In genomic region chr14:46539466-46540187, GRCm38 (mm10) we compare ENCODE assay signal across 11 mouse cellular contexts.
DNase-seq lines count a peak whose midpoint lies in the region; ATAC-seq and TF ChIP-seq lines count a peak whose summit lies in the region.
"Had no signal": no experiment of that assay in that cellular context is flagged by ENCODE, and none has a peak within 500 bp of the region (broad histone marks: within the 10 kb centered on the region; RNA-seq: fewer than 3 reads in every experiment).

No protein-coding gene starts in this region.

- no peak overlapping the region for H3K9ac ChIP-seq in heart, embryonic 12.5 days
- no peak overlapping the region for H3K9ac ChIP-seq in intestine, embryonic 15.5 days
- H3K9ac ChIP-seq: heart, embryonic 15.5 days had no signal

- H3K27ac ChIP-seq in heart, embryonic 12.5 days (ENCODE audit: poor library complexity, severe bottlenecking) = no peak overlapping the region
- no peak overlapping the region for H3K27ac ChIP-seq in intestine, embryonic 15.5 days
- H3K27ac ChIP-seq in small intestine, adult 2 months (ENCODE audit: insufficient read depth, low read depth, low read length) = no peak overlapping the region
- H3K27ac ChIP-seq: embryonic facial prominence, embryonic 10.5 days; heart, embryonic 15.5 days had no signal

- no peaks in the 10 kb centered on the region for H3K27me3 ChIP-seq in heart, embryonic 12.5 days (replicated peaks)
- no peaks in the 10 kb centered on the region for H3K27me3 ChIP-seq in intestine, embryonic 15.5 days (replicated peaks)
- no peaks in the 10 kb centered on the region for H3K27me3 ChIP-seq in small intestine, adult 2 months (ENCODE audit: control insufficient read depth, insufficient read depth, low read length)
- H3K27me3 ChIP-seq: heart, embryonic 15.5 days had no signal

- peaks cover 3% of the 10 kb centered on the region; the same call in 1 of the 2 replicates for H3K9me3 ChIP-seq in heart, embryonic 12.5 days (replicated peaks)
- H3K9me3 ChIP-seq in intestine, embryonic 15.5 days = no peaks in the 10 kb centered on the region
- H3K9me3 ChIP-seq: heart, embryonic 15.5 days had no signal

- no peaks in the 10 kb centered on the region for H3K4me1 ChIP-seq in heart, embryonic 12.5 days (replicated peaks)
- H3K4me1 ChIP-seq in intestine, embryonic 15.5 days (replicated peaks) = no peaks in the 10 kb centered on the region
- no peaks in the 10 kb centered on the region for H3K4me1 ChIP-seq in small intestine, adult 2 months (ENCODE audit: control insufficient read depth, insufficient read depth, insufficient read length, low read length)
- H3K4me1 ChIP-seq: embryonic facial prominence, embryonic 10.5 days; heart, embryonic 15.5 days had no signal

- peak; percentile 43; the same call in 1 of the 2 replicates for TF ChIP-seq CTCF in small intestine, adult 2 months (IDR thresholded peaks at IDR 0.05; ENCODE audit: extremely low read depth, insufficient read length, insufficient replicate concordance, low read depth, low read length)

- H3K36me3 ChIP-seq in heart, embryonic 12.5 days = no peaks in the 10 kb centered on the region
- no peaks in the 10 kb centered on the region for H3K36me3 ChIP-seq in intestine, embryonic 15.5 days
- H3K36me3 ChIP-seq in small intestine, adult 2 months (ENCODE audit: control insufficient read depth, insufficient read depth, low read length) = no peaks in the 10 kb centered on the region
- H3K36me3 ChIP-seq: embryonic facial prominence, embryonic 10.5 days; heart, embryonic 15.5 days had no signal

- H3K4me3 ChIP-seq in heart, embryonic 12.5 days = no peak overlapping the region
- H3K4me3 ChIP-seq in intestine, embryonic 15.5 days (replicated peaks) = no peak overlapping the region
- no peak overlapping the region for H3K4me3 ChIP-seq in small intestine, adult 2 months (ENCODE audit: low read depth, low read length)
- H3K4me3 ChIP-seq: embryonic facial prominence, embryonic 10.5 days; heart, embryonic 15.5 days had no signal

- DNase-seq in heart, adult 18-20 months = no peak
- DNase-seq in MEL-GATA-1-ER (ENCODE audit: extremely low read depth, low read depth) (peak; percentile 46), adipocyte (ENCODE audit: low spot score) (no peak)
- DNase-seq in left cerebral cortex, adult 8-10 months (ENCODE audit: low spot score in 2 of 2) = no peak

- 60% methylated on average over 6 of the region's 6 CpGs for WGBS in heart, embryonic 12.5 days
- 69% methylated on average over 6 of the region's 6 CpGs for WGBS in intestine, embryonic 15.5 days
- WGBS in small intestine, adult 2 months = 39% methylated on average over 6 of the region's 6 CpGs

- ATAC-seq in heart, embryonic 12.5 days (ENCODE audit: insufficient number of reproducible peaks, low FRiP score) = peak; percentile 95
- peak; percentile 97 for ATAC-seq in intestine, embryonic 15.5 days
- ATAC-seq in cerebellum, adult (ENCODE audit: insufficient number of reproducible peaks, low FRiP score, low TSS enrichment) = no peak
- ATAC-seq: forebrain, embryonic 16.5 days had no signal

- H3K4me2 ChIP-seq in heart, embryonic 12.5 days = no peak overlapping the region
- no peak overlapping the region for H3K4me2 ChIP-seq in intestine, embryonic 15.5 days (replicated peaks)
- H3K4me2 ChIP-seq: heart, embryonic 15.5 days had no signal

- TF ChIP-seq POLR2A in small intestine, adult 2 months (IDR thresholded peaks at IDR 0.05; ENCODE audit: low read depth, low read length) = no peak
